Mouse (Mus musculus): ENCODE data around the gene Zfp672.

DNA sequence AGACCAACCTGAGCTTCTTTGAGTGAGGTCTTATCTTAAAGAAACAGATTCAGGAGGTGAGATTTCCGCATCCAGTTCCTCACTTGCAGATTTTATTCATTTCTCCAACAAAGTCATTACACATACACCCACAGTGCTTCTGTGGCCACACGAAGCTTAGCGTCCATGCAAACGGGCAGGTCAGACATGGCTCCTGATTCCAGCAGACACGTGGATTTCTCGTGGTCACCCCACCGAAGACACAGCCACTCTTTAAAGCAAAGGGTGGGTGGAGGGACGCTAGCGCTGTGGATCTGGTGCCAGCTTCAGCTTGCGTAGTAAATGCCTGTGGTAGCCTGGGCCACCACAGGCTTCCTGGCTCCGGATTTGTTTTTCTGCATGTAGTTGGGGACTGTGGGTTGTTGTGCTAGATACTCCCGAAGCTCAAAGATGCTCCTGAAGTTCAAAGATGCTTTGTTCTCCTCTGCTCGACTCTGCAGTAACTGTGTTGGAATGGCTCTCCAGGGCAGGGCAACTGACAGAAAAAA, 48.1 kb downstream of the Zfp672 start:
- TF ChIP-seq EP300 (IDR thresholded peaks at IDR 0.05; ENCODE audit: low read depth) (no peak), CTCF (IDR thresholded peaks at IDR 0.05; ENCODE audit: low read depth) (no peak)

All from liver, embryonic 14.5 days (tissue).